In the genomic region with DNA sequence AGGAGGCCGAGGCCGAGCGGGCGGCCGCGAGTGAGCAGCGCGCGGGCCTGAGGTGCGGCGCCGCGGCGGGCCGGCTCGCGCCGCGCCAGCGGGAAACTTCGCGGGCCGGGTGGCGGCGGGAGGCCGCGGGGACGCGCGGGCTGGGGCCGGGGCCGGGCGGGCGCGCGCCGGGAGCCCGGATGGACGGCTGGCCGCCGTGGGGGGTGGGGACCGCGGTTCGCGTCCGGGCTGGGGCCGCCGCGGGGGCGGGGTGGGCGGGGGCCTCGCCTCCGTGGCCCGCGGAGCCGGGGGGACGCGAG, we compare ENCODE assay signal across 8 mouse cellular contexts. TPM values are rescaled to one million over a fixed set of nuclear protein-coding genes. Genes with fewer than 3 reads are reported as not detected.
DNase-seq lines count a peak whose midpoint lies in the region; ATAC-seq and TF ChIP-seq lines count a peak whose summit lies in the region.

No protein-coding gene starts in this region.

- H3K36me3 ChIP-seq in spleen, adult 2 months (ENCODE audit: control insufficient read depth, insufficient read depth, low read length): no peaks in the 10 kb centered on the region
- H3K36me3 ChIP-seq in limb, embryonic 15.5 days: peaks cover 9% of the 10 kb centered on the region; the same call in 1 of the 2 replicates
- no peaks in the 10 kb centered on the region for H3K36me3 ChIP-seq in stomach, embryonic 15.5 days

- peaks cover 11% of the 10 kb centered on the region for H3K4me1 ChIP-seq in cerebellum, adult 2 months (ENCODE audit: control insufficient read depth, insufficient read depth, low read length)
- H3K4me1 ChIP-seq in spleen, adult 2 months (ENCODE audit: control insufficient read depth, insufficient read depth, insufficient read length): peaks cover 16% of the 10 kb centered on the region; the same call in 1 of the 2 replicates
- H3K4me1 ChIP-seq in limb, embryonic 15.5 days: peaks cover 41% of the 10 kb centered on the region
- peaks cover 31% of the 10 kb centered on the region for H3K4me1 ChIP-seq in stomach, embryonic 15.5 days

- no peaks in the 10 kb centered on the region for H3K9me3 ChIP-seq in limb, embryonic 15.5 days
- H3K9me3 ChIP-seq in stomach, embryonic 15.5 days: no peaks in the 10 kb centered on the region

- no peaks in the 10 kb centered on the region for H3K27me3 ChIP-seq in cerebellum, adult 2 months (ENCODE audit: control insufficient read depth, insufficient read depth, low read length)
- H3K27me3 ChIP-seq in spleen, adult 2 months (ENCODE audit: control insufficient read depth, insufficient read depth, low read length): no peaks in the 10 kb centered on the region
- no peaks in the 10 kb centered on the region for H3K27me3 ChIP-seq in limb, embryonic 15.5 days
- no peaks in the 10 kb centered on the region for H3K27me3 ChIP-seq in stomach, embryonic 15.5 days (replicated peaks)

- no peak for TF ChIP-seq CTCF in cerebellum, adult 2 months (IDR thresholded peaks at IDR 0.05; ENCODE audit: borderline replicate concordance, insufficient read depth, low read depth, low read length)
- no peak for TF ChIP-seq CTCF in spleen, adult 2 months (IDR thresholded peaks at IDR 0.05; ENCODE audit: extremely low read depth, insufficient read depth, insufficient read length, insufficient replicate concordance)

- peak overlapping the region; percentile 91 for H3K27ac ChIP-seq in cerebellum, adult 2 months (ENCODE audit: insufficient read depth, low read length)
- peak overlapping the region; percentile 95 for H3K27ac ChIP-seq in spleen, adult 2 months (ENCODE audit: insufficient read depth, low read length)
- peak overlapping the region; percentile 95 for H3K27ac ChIP-seq in limb, embryonic 15.5 days
- peak overlapping the region; percentile 92 for H3K27ac ChIP-seq in stomach, embryonic 15.5 days

- WGBS in cerebellum, adult 2 months: 5% methylated on average over 58 of the region's 58 CpGs
- 3% methylated on average over 16 of the region's 58 CpGs for WGBS in spleen, adult 2 months
- WGBS in limb, embryonic 15.5 days: under 1% methylated on average over 39 of the region's 58 CpGs
- 1% methylated on average over 15 of the region's 58 CpGs for WGBS in stomach, embryonic 15.5 days

- peak overlapping the region; percentile 95 for H3K4me3 ChIP-seq in cerebellum, adult 2 months (replicated peaks; ENCODE audit: insufficient read depth, low read depth, low read length)
- peak overlapping the region; percentile 98 for H3K4me3 ChIP-seq in spleen, adult 2 months (ENCODE audit: extremely low read depth, insufficient read depth, insufficient read length)
- peak overlapping the region; percentile 87 for H3K4me3 ChIP-seq in limb, embryonic 15.5 days
- H3K4me3 ChIP-seq in stomach, embryonic 15.5 days (replicated peaks): peak overlapping the region; percentile 86

- no peak for DNase-seq in cerebellum, adult 2 months
- no peak for DNase-seq in cerebellum, postnatal 25 days
- no peak for DNase-seq in spleen, adult 2 months (ENCODE audit: low read depth in 1 of 2, low spot score in 2 of 2)
- DNase-seq in spleen, postnatal 36 days (ENCODE audit: low spot score in 2 of 2): no peak
- no peak for DNase-seq in embryo, embryonic 10.5 days (ENCODE audit: low spot score)
- no peak for DNase-seq in yolk sac, embryonic 10.5 days (ENCODE audit: low spot score)

- H3K9ac ChIP-seq in limb, embryonic 15.5 days: peak overlapping the region; percentile 99
- H3K9ac ChIP-seq in stomach, embryonic 15.5 days: peak overlapping the region; percentile 94

- H3K4me2 ChIP-seq in limb, embryonic 15.5 days: 0 out of 2 replicates have a peak overlapping the region, but pooled peaks have one; percentile 67
- H3K4me2 ChIP-seq in stomach, embryonic 15.5 days: peak overlapping the region; percentile 65

- TF ChIP-seq POLR2A in cerebellum, adult 2 months (IDR thresholded peaks at IDR 0.05; ENCODE audit: borderline replicate concordance, insufficient read depth, low read length): no peak
- TF ChIP-seq POLR2A in spleen, adult 2 months (IDR thresholded peaks at IDR 0.05; ENCODE audit: low read depth, low read length): no peak

- peak; percentile 27; the same call in 1 of the 2 replicates for ATAC-seq in limb, embryonic 15.5 days (ENCODE audit: insufficient number of reproducible peaks, low FRiP score, low TSS enrichment, low read depth)
- peak; percentile 69 for ATAC-seq in stomach, embryonic 15.5 days (ENCODE audit: insufficient read depth, low FRiP score, low read depth)

RNA-seq across cellular contexts. Expression of a gene that starts 4.5 kb away (rescaled TPM):
- 222 and 255 TPM in 2 replicates for polyA plus RNA-seq in cerebellum, adult 2 months (2012; rRNA removed)
- 44.7 and 62.5 TPM in 2 replicates for polyA plus RNA-seq in spleen, adult 2 months (2012; rRNA removed)
- polyA plus RNA-seq in limb, embryonic 15.5 days (2015; fragmentation: Nextera tagmentation; extraction: Ambion mirVana): 567 and 601 TPM in 2 replicates
- polyA plus RNA-seq in stomach, embryonic 15.5 days (2015; fragmentation: Nextera tagmentation; extraction: Ambion mirVana): 502 and 547 TPM in 2 replicates
